Mouse (Mus musculus) hindbrain, postnatal 0 days (tissue): ENCODE measurements at regions not wholly inside any gene's neighbourhood (a gene's known extent, or its start where the extent isn't known, plus 50 kb on each side); places are given as distances from the start of the nearest gene placed in this dataset.

Experiments used
- ATAC-seq: fragments of 200-750 bp; cut with Nextera tagmentation; 2 replicates; pipeline ENCODE4 v1.8.0; 2017; ENCODE audit warnings: mild to moderate bottlenecking, moderate TSS enrichment, moderate library complexity
- DNase-seq: peaks from one replicate; pipeline ENCODE4 v3.0.0-alpha.2; 2015; ENCODE audit warnings: low spot score
- H3K27ac ChIP-seq: fragments of 300-500 bp; sonication (generic); 2 replicates; pipeline ENCODE4 v1.5.1; 2014; ENCODE audit warnings: mild to moderate bottlenecking
- H3K27me3 ChIP-seq: fragments of 300-500 bp; sonication (generic); 2 replicates; pipeline ENCODE4 v1.6.1; 2014; ENCODE audit warnings: low read length, mixed read lengths; ENCODE audit not compliant: insufficient read depth
- H3K36me3 ChIP-seq: fragments of 300-500 bp; sonication (generic); 2 replicates; pipeline ENCODE4 v1.6.1; 2014; ENCODE audit warnings: low read length, mixed read lengths; ENCODE audit not compliant: insufficient read depth
- H3K4me1 ChIP-seq: fragments of 300-500 bp; sonication (generic); 2 replicates; pipeline ENCODE4 v1.6.1; 2014; ENCODE audit warnings: antibody characterized with exemption, low read length, mixed read lengths; ENCODE audit not compliant: insufficient read depth
- H3K4me2 ChIP-seq: fragments of 300-500 bp; sonication (generic); 2 replicates; pipeline ENCODE4 v1.6.1; 2014; ENCODE audit warnings: low read depth, mild to moderate bottlenecking, low read length, moderate library complexity, mixed read lengths
- H3K4me3 ChIP-seq: fragments of 300-500 bp; sonication (generic); 2 replicates; pipeline ENCODE4 v1.5.1; 2014; ENCODE audit warnings: low read length
- H3K9ac ChIP-seq: fragments of 300-500 bp; sonication (generic); replicated peaks from 2 replicates; pipeline ENCODE4 v1.6.1; 2014; ENCODE audit warnings: mild to moderate bottlenecking, low read length, moderate library complexity, mixed read lengths
- H3K9me3 ChIP-seq: fragments of 300-500 bp; sonication (generic); 2 replicates; pipeline ENCODE4 v1.6.1; 2016; ENCODE audit warnings: low read length, mixed read lengths
- CTCF ChIP-seq: IDR thresholded peaks from 2 replicates; pipeline ENCODE4 v1.5.1; 2016; ENCODE audit warnings: antibody characterized with exemption, control low read depth, low read depth
- WGBS: fragments of 180-500 bp; shearing (Covaris S2); extraction: QIAGEN DNeasy Blood & Tissue Kit; methylation state at CpG from one replicate; pipeline ENCODE4 v1.1.7; 2014; 5-methylcytosine and 5-hydroxymethylcytosine counted together

- Histone ChIP-seq H3K27me3 (no peaks in the 10 kb centered on the region), H3K4me3 (no peak overlapping the region), H3K9ac (no peak overlapping the region), H3K4me2 (peak overlapping the region; percentile 23; the same call in 1 of the 2 replicates), H3K27ac (peak overlapping the region; percentile 74; the same call in 1 of the 2 replicates), H3K4me1 (peaks cover 12% of the 10 kb centered on the region), H3K9me3 (no peaks in the 10 kb centered on the region), H3K36me3 (no peaks in the 10 kb centered on the region)
- 57% methylated on average over 1 of the region's 1 CpGs for WGBS
- peak; percentile 64 for ATAC-seq
- no peak for DNase-seq
- TF ChIP-seq CTCF, result no peak
These were observed 51.4 kb upstream of the Zfp648 start for GRCm38 (mm10) chr1:154149431-154150143.

GRCm38 (mm10) chr1:154150167-154150851 lies 50.7 kb upstream of the Zfp648 start:
- H3K4me2 ChIP-seq, result peak overlapping the region; percentile 23; the same call in 1 of the 2 replicates
- peak; percentile 87 for DNase-seq
- TF ChIP-seq CTCF, result no peak; the same call in 1 of the 2 replicates
- peaks cover 12% of the 10 kb centered on the region for H3K4me1 ChIP-seq
- H3K27ac ChIP-seq, result peak overlapping the region; percentile 74
- 0 out of 2 replicates have a peak overlapping the region, but pooled peaks have one; percentile 24 for H3K9ac ChIP-seq
- peak; percentile 95 for ATAC-seq
- no peaks in the 10 kb centered on the region for H3K9me3 ChIP-seq
- no peak overlapping the region for H3K4me3 ChIP-seq
- H3K27me3 ChIP-seq, result no peaks in the 10 kb centered on the region
- H3K36me3 ChIP-seq, result no peaks in the 10 kb centered on the region
- 16% methylated on average over 8 of the region's 8 CpGs for WGBS
